In genomic region chr19:47909387-47910116, GRCm38 (mm10) we compare ENCODE assay signal across 8 mouse cellular contexts. TPM values are rescaled to one million over a fixed set of nuclear protein-coding genes. Genes with fewer than 3 reads are reported as not detected.
DNase-seq lines count a peak whose midpoint lies in the region; ATAC-seq and TF ChIP-seq lines count a peak whose summit lies in the region.

No protein-coding gene starts in this region.

- no peak for TF ChIP-seq POLR2A in thymus, adult 2 months (IDR thresholded peaks at IDR 0.05; ENCODE audit: control insufficient read depth, extremely low read depth, insufficient read depth, low read length, poor library complexity)

- peak overlapping the region; percentile 66 for H3K9ac ChIP-seq in embryonic facial prominence, embryonic 14.5 days (ENCODE audit: low read depth, low read length)
- H3K9ac ChIP-seq in intestine, embryonic 15.5 days: 0 out of 2 replicates have a peak overlapping the region, but pooled peaks have one; percentile 34
- peak overlapping the region; percentile 59 for H3K9ac ChIP-seq in stomach, embryonic 16.5 days (ENCODE audit: low read length)

- H3K36me3 ChIP-seq in thymus, adult 2 months (ENCODE audit: control insufficient read depth, insufficient read depth, low read length): no peaks in the 10 kb centered on the region; the same call in 1 of the 2 replicates
- no peaks in the 10 kb centered on the region for H3K36me3 ChIP-seq in embryonic facial prominence, embryonic 14.5 days (ENCODE audit: control insufficient read depth, insufficient read depth, low read length)
- H3K36me3 ChIP-seq in intestine, embryonic 15.5 days: no peaks in the 10 kb centered on the region
- no peaks in the 10 kb centered on the region for H3K36me3 ChIP-seq in stomach, embryonic 16.5 days (ENCODE audit: control insufficient read depth, insufficient read depth, low read length)

- H3K4me3 ChIP-seq in thymus, adult 2 months (ENCODE audit: control insufficient read depth, insufficient read depth, low read length): peak overlapping the region; percentile 5; the same call in 1 of the 2 replicates
- peak overlapping the region; percentile 31 for H3K4me3 ChIP-seq in embryonic facial prominence, embryonic 14.5 days (ENCODE audit: low read depth, low read length)
- peak overlapping the region; percentile 6; the same call in 1 of the 2 replicates for H3K4me3 ChIP-seq in intestine, embryonic 15.5 days (replicated peaks)
- H3K4me3 ChIP-seq in stomach, embryonic 16.5 days (replicated peaks; ENCODE audit: low read length): peak overlapping the region; percentile 19

- no peak for DNase-seq in thymus, adult 2 months
- DNase-seq in thymus, postnatal 25 days: no peak
- DNase-seq in embryonic facial prominence, embryonic 14.5 days (ENCODE audit: low spot score): peak; percentile 67
- peak; percentile 42 for DNase-seq in lung, postnatal 14 days
- no peak for DNase-seq in T-cell, adult 2 months (ENCODE audit: low spot score)
- DNase-seq in right cerebral cortex, postnatal 36 days (ENCODE audit: low spot score in 2 of 2): no peak

- peak overlapping the region; percentile 53 for H3K4me2 ChIP-seq in embryonic facial prominence, embryonic 14.5 days (ENCODE audit: low read depth, low read length)
- H3K4me2 ChIP-seq in intestine, embryonic 15.5 days (replicated peaks): peak overlapping the region; percentile 43
- H3K4me2 ChIP-seq in stomach, embryonic 16.5 days (ENCODE audit: low read depth, low read length): peak overlapping the region; percentile 49

- no peaks in the 10 kb centered on the region for H3K27me3 ChIP-seq in thymus, adult 2 months (ENCODE audit: control insufficient read depth, insufficient read depth, low read length)
- H3K27me3 ChIP-seq in embryonic facial prominence, embryonic 14.5 days (replicated peaks; ENCODE audit: control insufficient read depth, insufficient read depth, low read length): no peaks in the 10 kb centered on the region
- H3K27me3 ChIP-seq in intestine, embryonic 15.5 days (replicated peaks): no peaks in the 10 kb centered on the region
- no peaks in the 10 kb centered on the region for H3K27me3 ChIP-seq in stomach, embryonic 16.5 days (ENCODE audit: control insufficient read depth, insufficient read depth, low read length)

- peak overlapping the region; percentile 53 for H3K27ac ChIP-seq in thymus, adult 2 months (ENCODE audit: control insufficient read depth, insufficient read depth, low read length)
- peak overlapping the region; percentile 86 for H3K27ac ChIP-seq in embryonic facial prominence, embryonic 14.5 days (replicated peaks; ENCODE audit: low read depth, low read length)
- peak overlapping the region; percentile 51 for H3K27ac ChIP-seq in intestine, embryonic 15.5 days
- H3K27ac ChIP-seq in stomach, embryonic 16.5 days (ENCODE audit: low read length): peak overlapping the region; percentile 49

- no peak for TF ChIP-seq CTCF in thymus, adult 2 months (IDR thresholded peaks at IDR 0.05; ENCODE audit: borderline replicate concordance, control insufficient read depth, extremely low read depth, insufficient read depth, low read length, poor library complexity)

- H3K9me3 ChIP-seq in embryonic facial prominence, embryonic 14.5 days (ENCODE audit: control insufficient read depth, low read length): no peaks in the 10 kb centered on the region
- no peaks in the 10 kb centered on the region for H3K9me3 ChIP-seq in intestine, embryonic 15.5 days
- no peaks in the 10 kb centered on the region for H3K9me3 ChIP-seq in stomach, embryonic 16.5 days (replicated peaks; ENCODE audit: control insufficient read depth, low read length)

- WGBS in thymus, adult 2 months: 7% methylated on average over 10 of the region's 10 CpGs
- 1% methylated on average over 9 of the region's 10 CpGs for WGBS in embryonic facial prominence, embryonic 14.5 days
- 10% methylated on average over 10 of the region's 10 CpGs for WGBS in intestine, embryonic 15.5 days
- 10% methylated on average over 10 of the region's 10 CpGs for WGBS in stomach, embryonic 16.5 days

- ATAC-seq in embryonic facial prominence, embryonic 14.5 days (ENCODE audit: low read depth): peak; percentile 71
- ATAC-seq in intestine, embryonic 15.5 days: peak; percentile 61
- 0 out of 2 replicates have a peak, but pooled peaks have one; percentile 43 for ATAC-seq in stomach, embryonic 16.5 days (ENCODE audit: insufficient read depth, low FRiP score)

- peaks cover 59% of the 10 kb centered on the region for H3K4me1 ChIP-seq in thymus, adult 2 months (replicated peaks; ENCODE audit: control insufficient read depth, insufficient read depth, low read length)
- H3K4me1 ChIP-seq in embryonic facial prominence, embryonic 14.5 days (ENCODE audit: control insufficient read depth, insufficient read depth, low read length): peaks cover 16% of the 10 kb centered on the region; the same call in 1 of the 2 replicates
- H3K4me1 ChIP-seq in intestine, embryonic 15.5 days (replicated peaks): peaks cover 25% of the 10 kb centered on the region
- peaks cover 23% of the 10 kb centered on the region for H3K4me1 ChIP-seq in stomach, embryonic 16.5 days (ENCODE audit: control insufficient read depth, insufficient read depth, low read length)

RNA-seq across cellular contexts. Expression of gene Cfap43, which starts 9.5 kb away (rescaled TPM):
- polyA plus RNA-seq in thymus, adult 2 months (2012; rRNA removed): 0.13 and 0.20 TPM in 2 replicates
- 0.28 and 0.75 TPM in 2 replicates for polyA plus RNA-seq in embryonic facial prominence, embryonic 14.5 days (2014; fragmentation: Nextera tagmentation; extraction: Ambion mirVana)
- polyA plus RNA-seq in intestine, embryonic 15.5 days (2015; fragmentation: Nextera tagmentation; extraction: Ambion mirVana): 0.11 and 0.28 TPM in 2 replicates
- 1.1 TPM in 2 replicates for polyA plus RNA-seq in stomach, embryonic 16.5 days (2015; fragmentation: Nextera tagmentation; extraction: Ambion mirVana)

RNA-seq across cellular contexts. Expression of gene Itprip, which starts 9.5 kb away (rescaled TPM):
- polyA plus RNA-seq in thymus, adult 2 months (2012; rRNA removed): 32.6 and 37.4 TPM in 2 replicates
- polyA plus RNA-seq in embryonic facial prominence, embryonic 14.5 days (2014; fragmentation: Nextera tagmentation; extraction: Ambion mirVana): 10.7 and 12.5 TPM in 2 replicates
- 9.8 and 10.7 TPM in 2 replicates for polyA plus RNA-seq in intestine, embryonic 15.5 days (2015; fragmentation: Nextera tagmentation; extraction: Ambion mirVana)
- polyA plus RNA-seq in stomach, embryonic 16.5 days (2015; fragmentation: Nextera tagmentation; extraction: Ambion mirVana): 18.7 and 20.1 TPM in 2 replicates

RNA-seq across cellular contexts. Expression of gene Cfap58, which starts 27.9 kb away (rescaled TPM):
- 0.03 and 0.04 TPM in 2 replicates for polyA plus RNA-seq in thymus, adult 2 months (2012; rRNA removed)
- polyA plus RNA-seq in embryonic facial prominence, embryonic 14.5 days (2014; fragmentation: Nextera tagmentation; extraction: Ambion mirVana): 0.38 and 0.58 TPM in 2 replicates
- not detected in 2 replicates for polyA plus RNA-seq in intestine, embryonic 15.5 days (2015; fragmentation: Nextera tagmentation; extraction: Ambion mirVana)
- 0.04 TPM in 1 of 2 replicates, not detected in the other for polyA plus RNA-seq in stomach, embryonic 16.5 days (2015; fragmentation: Nextera tagmentation; extraction: Ambion mirVana)

RNA-seq across cellular contexts. Expression of gene Gsto2, which starts 44.2 kb away (rescaled TPM):
- polyA plus RNA-seq in thymus, adult 2 months (2012; rRNA removed): 0.14 and 0.84 TPM in 2 replicates
- 0.86 and 1.2 TPM in 2 replicates for polyA plus RNA-seq in embryonic facial prominence, embryonic 14.5 days (2014; fragmentation: Nextera tagmentation; extraction: Ambion mirVana)
- 0.68 and 0.97 TPM in 2 replicates for polyA plus RNA-seq in intestine, embryonic 15.5 days (2015; fragmentation: Nextera tagmentation; extraction: Ambion mirVana)
- 2.0 and 2.6 TPM in 2 replicates for polyA plus RNA-seq in stomach, embryonic 16.5 days (2015; fragmentation: Nextera tagmentation; extraction: Ambion mirVana)

RNA-seq across cellular contexts. Expression of gene Gsto1, which starts 54.8 kb away (rescaled TPM):
- polyA plus RNA-seq in thymus, adult 2 months (2012; rRNA removed): 20.4 and 30.4 TPM in 2 replicates
- 119 and 148 TPM in 2 replicates for polyA plus RNA-seq in embryonic facial prominence, embryonic 14.5 days (2014; fragmentation: Nextera tagmentation; extraction: Ambion mirVana)
- polyA plus RNA-seq in intestine, embryonic 15.5 days (2015; fragmentation: Nextera tagmentation; extraction: Ambion mirVana): 468 and 476 TPM in 2 replicates
- 2,215 and 3,106 TPM in 2 replicates for polyA plus RNA-seq in stomach, embryonic 16.5 days (2015; fragmentation: Nextera tagmentation; extraction: Ambion mirVana)

Comparison
In these comparisons a context has a peak if more than half of its experiments do, and no peak if none do; other contexts are left out.
1. DNase-seq: peak in embryonic facial prominence, embryonic 14.5 days (single experiment) and lung, postnatal 14 days (single experiment); none in thymus, adult 2 months (single experiment), thymus, postnatal 25 days (single experiment), T-cell, adult 2 months (single experiment) and right cerebral cortex, postnatal 36 days (0 of 2).
2. Peak in every context shown above with its lines, with median percentiles within 50 percentile points of each other: H3K27ac ChIP-seq, H3K4me3 ChIP-seq, ATAC-seq, H3K4me2 ChIP-seq and H3K9ac ChIP-seq.